Mouse (Mus musculus) heart, embryonic 16.5 days (tissue): ENCODE results near the gene Tbc1d8. TPM values are rescaled to one million over a fixed set of nuclear protein-coding genes. Genes with fewer than 3 reads are reported as not detected.

Source experiments
- ATAC-seq: fragments of 200-750 bp; cut with Nextera tagmentation; replicated peaks from 2 replicates; pipeline ENCODE4 v1.8.0; 2017; ENCODE audit warnings: moderate number of reproducible peaks; ENCODE audit not compliant: insufficient read depth, low FRiP score; ENCODE audit errors: extremely low read depth
- H3K27ac ChIP-seq: fragments of 300-500 bp; sonication (generic); 2 replicates; pipeline ENCODE4 v1.5.1; 2014; ENCODE audit warnings: mild to moderate bottlenecking, low read length, control low read depth, moderate library complexity
- H3K27me3 ChIP-seq: fragments of 300-500 bp; sonication (generic); 2 replicates; pipeline ENCODE4 v1.6.1; 2014; ENCODE audit warnings: low read length, mixed read lengths; ENCODE audit not compliant: control insufficient read depth, insufficient read depth
- H3K36me3 ChIP-seq: fragments of 300-500 bp; sonication (generic); 2 replicates; pipeline ENCODE4 v1.6.1; 2014; ENCODE audit not compliant: control insufficient read depth, insufficient read depth
- H3K4me1 ChIP-seq: fragments of 300-500 bp; sonication (generic); 2 replicates; pipeline ENCODE4 v1.6.1; 2014; ENCODE audit warnings: low read length, mixed read lengths; ENCODE audit not compliant: control insufficient read depth, insufficient read depth
- H3K4me2 ChIP-seq: fragments of 300-500 bp; sonication (generic); 2 replicates; pipeline ENCODE4 v1.6.1; 2014; ENCODE audit warnings: low read depth, mild to moderate bottlenecking, control low read depth, low read length
- H3K4me3 ChIP-seq: fragments of 300-500 bp; sonication (generic); 2 replicates; pipeline ENCODE4 v1.5.1; 2014; ENCODE audit warnings: mild to moderate bottlenecking, control low read depth, low read length
- H3K9ac ChIP-seq: fragments of 300-500 bp; sonication (generic); 2 replicates; pipeline ENCODE4 v1.6.1; 2014; ENCODE audit warnings: low read length, control low read depth
- H3K9me3 ChIP-seq: fragments of 300-500 bp; sonication (generic); replicated peaks from 2 replicates; pipeline ENCODE4 v1.6.1; 2016; ENCODE audit warnings: low read length; ENCODE audit not compliant: control insufficient read depth
- WGBS: fragments of 180-500 bp; shearing (Covaris S2); extraction: QIAGEN DNeasy Blood & Tissue Kit; methylation state at CpG from one replicate; pipeline ENCODE4 v1.1.7; 2014; 5-methylcytosine and 5-hydroxymethylcytosine counted together
- polyA plus RNA-seq: library from polyadenylated mRNA; unstranded; fragments of >200 nt; fragmentation: Nextera tagmentation; extraction: Ambion mirVana; gene quantifications from 2 replicates; pipeline ENCODE4 v1.2.1, GENCODE M21; 2015

The Tbc1d8 gene
- polyA plus RNA-seq = 10.7 and 11.2 TPM in 2 replicates

GRCm38 (mm10) chr1:39478057-39478895, at the start of gene Tbc1d8:
Gene Tbc1d8 (minus strand): TSS chr1:39478755.
- peak within 1 kb of the TSS; percentile 80 for H3K9ac ChIP-seq
- peak; percentile 97 for ATAC-seq
- H3K4me2 ChIP-seq = peak within 1 kb of the TSS; percentile 95
- no peaks in the 10 kb centered on the region for H3K27me3 ChIP-seq
- no peaks in the 10 kb centered on the region for H3K9me3 ChIP-seq
- peaks cover 8% of the 10 kb centered on the region for H3K4me1 ChIP-seq
- peak within 1 kb of the TSS; percentile 85 for H3K27ac ChIP-seq
- under 1% methylated on average over 88 of the region's 90 CpGs for WGBS
- H3K36me3 ChIP-seq = no peaks in the 10 kb centered on the region
- H3K4me3 ChIP-seq = peak within 1 kb of the TSS; percentile 78

GRCm38 (mm10) chr1:39528319-39528718, 49.8 kb upstream of the Tbc1d8 start:
- Histone ChIP-seq H3K4me2 (no peak overlapping the region), H3K4me1 (no peaks in the 10 kb centered on the region), H3K36me3 (no peaks in the 10 kb centered on the region), H3K4me3 (no peak overlapping the region), H3K9me3 (no peaks in the 10 kb centered on the region), H3K27ac (no peak overlapping the region), H3K27me3 (no peaks in the 10 kb centered on the region), H3K9ac (no peak overlapping the region)
- 76% methylated on average over 6 of the region's 6 CpGs for WGBS
- ATAC-seq = no peak

GRCm38 (mm10) chr1:39527432-39527831, 48.9 kb upstream of the Tbc1d8 start:
- H3K4me2 ChIP-seq = no peak overlapping the region
- no peaks in the 10 kb centered on the region for H3K36me3 ChIP-seq
- WGBS = 11% methylated on average over 7 of the region's 7 CpGs
- no peak overlapping the region for H3K27ac ChIP-seq
- H3K9me3 ChIP-seq = no peaks in the 10 kb centered on the region
- no peak for ATAC-seq
- H3K27me3 ChIP-seq = no peaks in the 10 kb centered on the region
- no peaks in the 10 kb centered on the region for H3K4me1 ChIP-seq
- no peak overlapping the region for H3K9ac ChIP-seq
- no peak overlapping the region for H3K4me3 ChIP-seq

GRCm38 (mm10) chr1:39526371-39527167, 48.0 kb upstream of the Tbc1d8 start:
- Histone ChIP-seq H3K4me3 (no peak overlapping the region), H3K4me2 (no peak overlapping the region), H3K9me3 (no peaks in the 10 kb centered on the region), H3K4me1 (no peaks in the 10 kb centered on the region), H3K27me3 (no peaks in the 10 kb centered on the region), H3K9ac (no peak overlapping the region), H3K27ac (no peak overlapping the region), H3K36me3 (no peaks in the 10 kb centered on the region)
- no peak for ATAC-seq
- 69% methylated on average over 9 of the region's 9 CpGs for WGBS

- Histone ChIP-seq H3K27ac (no peak overlapping the region), H3K9me3 (no peaks in the 10 kb centered on the region), H3K36me3 (no peaks in the 10 kb centered on the region), H3K9ac (no peak overlapping the region), H3K4me3 (no peak overlapping the region), H3K4me2 (no peak overlapping the region), H3K4me1 (no peaks in the 10 kb centered on the region), H3K27me3 (no peaks in the 10 kb centered on the region)
- 78% methylated on average over 7 of the region's 7 CpGs for WGBS
- no peak for ATAC-seq
Measured at GRCm38 (mm10) chr1:39525763-39526162, 47.2 kb upstream of the Tbc1d8 start.

GRCm38 (mm10) chr1:39522519-39522918, 44.0 kb upstream of the Tbc1d8 start:
- no peaks in the 10 kb centered on the region for H3K36me3 ChIP-seq
- 26% methylated on average over 5 of the region's 5 CpGs for WGBS
- ATAC-seq = no peak

GRCm38 (mm10) chr1:39521326-39521725, 42.8 kb upstream of the Tbc1d8 start:
- no peak overlapping the region for H3K4me3 ChIP-seq
- ATAC-seq = no peak
- H3K9me3 ChIP-seq = peaks cover 6% of the 10 kb centered on the region
- WGBS = 88% methylated on average over 7 of the region's 7 CpGs
- no peaks in the 10 kb centered on the region for H3K36me3 ChIP-seq
- H3K9ac ChIP-seq = no peak overlapping the region
- H3K27ac ChIP-seq = no peak overlapping the region
- H3K4me1 ChIP-seq = no peaks in the 10 kb centered on the region
- H3K4me2 ChIP-seq = no peak overlapping the region
- H3K27me3 ChIP-seq = no peaks in the 10 kb centered on the region

More at GRCm38 (mm10) chr1:39522519-39522918, 44.0 kb upstream of the Tbc1d8 start:
- Histone ChIP-seq H3K27me3 (no peaks in the 10 kb centered on the region), H3K9me3 (peaks cover 6% of the 10 kb centered on the region), H3K4me3 (no peak overlapping the region), H3K4me1 (no peaks in the 10 kb centered on the region), H3K9ac (no peak overlapping the region), H3K27ac (no peak overlapping the region), H3K4me2 (no peak overlapping the region)

GRCm38 (mm10) chr1:39515303-39515991, 36.9 kb upstream of the Tbc1d8 start:
- Histone ChIP-seq H3K27ac (no peak overlapping the region), H3K4me2 (no peak overlapping the region), H3K27me3 (no peaks in the 10 kb centered on the region), H3K4me3 (no peak overlapping the region), H3K9me3 (peaks cover 6% of the 10 kb centered on the region), H3K9ac (no peak overlapping the region), H3K4me1 (no peaks in the 10 kb centered on the region), H3K36me3 (no peaks in the 10 kb centered on the region)
- ATAC-seq = no peak
- WGBS = 76% methylated on average over 10 of the region's 10 CpGs
